Mouse (Mus musculus) hindbrain, postnatal 0 days (tissue): Measurements from ENCODE around the gene 4921504E06Rik. TPM values are rescaled to one million over a fixed set of nuclear protein-coding genes. Genes with fewer than 3 reads are reported as not detected.

Source experiments
- ATAC-seq: fragments of 200-750 bp; cut with Nextera tagmentation; 2 replicates; pipeline ENCODE4 v1.8.0; 2017; ENCODE audit warnings: mild to moderate bottlenecking, moderate TSS enrichment, moderate library complexity
- DNase-seq: peaks from one replicate; pipeline ENCODE4 v3.0.0-alpha.2; 2015; ENCODE audit warnings: low spot score
- H3K27ac ChIP-seq: fragments of 300-500 bp; sonication (generic); 2 replicates; pipeline ENCODE4 v1.5.1; 2014; ENCODE audit warnings: mild to moderate bottlenecking
- H3K27me3 ChIP-seq: fragments of 300-500 bp; sonication (generic); 2 replicates; pipeline ENCODE4 v1.6.1; 2014; ENCODE audit warnings: low read length, mixed read lengths; ENCODE audit not compliant: insufficient read depth
- H3K36me3 ChIP-seq: fragments of 300-500 bp; sonication (generic); 2 replicates; pipeline ENCODE4 v1.6.1; 2014; ENCODE audit warnings: low read length, mixed read lengths; ENCODE audit not compliant: insufficient read depth
- H3K4me1 ChIP-seq: fragments of 300-500 bp; sonication (generic); 2 replicates; pipeline ENCODE4 v1.6.1; 2014; ENCODE audit warnings: antibody characterized with exemption, low read length, mixed read lengths; ENCODE audit not compliant: insufficient read depth
- H3K4me2 ChIP-seq: fragments of 300-500 bp; sonication (generic); 2 replicates; pipeline ENCODE4 v1.6.1; 2014; ENCODE audit warnings: low read depth, mild to moderate bottlenecking, low read length, moderate library complexity, mixed read lengths
- H3K4me3 ChIP-seq: fragments of 300-500 bp; sonication (generic); 2 replicates; pipeline ENCODE4 v1.5.1; 2014; ENCODE audit warnings: low read length
- H3K9ac ChIP-seq: fragments of 300-500 bp; sonication (generic); replicated peaks from 2 replicates; pipeline ENCODE4 v1.6.1; 2014; ENCODE audit warnings: mild to moderate bottlenecking, low read length, moderate library complexity, mixed read lengths
- H3K9me3 ChIP-seq: fragments of 300-500 bp; sonication (generic); 2 replicates; pipeline ENCODE4 v1.6.1; 2016; ENCODE audit warnings: low read length, mixed read lengths
- CTCF ChIP-seq: IDR thresholded peaks from 2 replicates; pipeline ENCODE4 v1.5.1; 2016; ENCODE audit warnings: antibody characterized with exemption, control low read depth, low read depth
- WGBS: fragments of 180-500 bp; shearing (Covaris S2); extraction: QIAGEN DNeasy Blood & Tissue Kit; methylation state at CpG from one replicate; pipeline ENCODE4 v1.1.7; 2014; 5-methylcytosine and 5-hydroxymethylcytosine counted together
- polyA plus RNA-seq: library from polyadenylated mRNA; unstranded; fragments of >200 nt; fragmentation: Nextera tagmentation; extraction: Ambion mirVana; gene quantifications from 2 replicates; pipeline ENCODE4 v1.2.1, GENCODE M21; 2015
- total RNA-seq: library from RNA; depleted of rRNA; stranded (reverse); fragments of >200 nt; gene quantifications from 2 replicates; pipeline ENCODE4 v1.2.3, GENCODE M21; 2014

4921504E06Rik gene
- total and polyA plus RNA-seq, 2 experiments from 2014 or later, result 0.30 TPM; not detected in 1

GRCm38 (mm10) chr2:19579846-19580245, 26.1 kb upstream of the 4921504E06Rik start:
- ATAC-seq, result 0 out of 2 replicates have a peak, but pooled peaks have one; percentile 58
- Histone ChIP-seq H3K4me3 (no peak overlapping the region), H3K9ac (no peak overlapping the region), H3K4me2 (no peak overlapping the region), H3K27me3 (no peaks in the 10 kb centered on the region), H3K36me3 (no peaks in the 10 kb centered on the region), H3K9me3 (no peaks in the 10 kb centered on the region), H3K4me1 (no peaks in the 10 kb centered on the region), H3K27ac (0 out of 2 replicates have a peak overlapping the region, but pooled peaks have one; percentile 1)
- 70% methylated on average over 3 of the region's 3 CpGs for WGBS
- no peak for TF ChIP-seq CTCF
- DNase-seq, result peak; percentile 6

- Histone ChIP-seq H3K4me1 (no peaks in the 10 kb centered on the region), H3K4me3 (no peak overlapping the region), H3K36me3 (no peaks in the 10 kb centered on the region), H3K9me3 (no peaks in the 10 kb centered on the region), H3K27me3 (no peaks in the 10 kb centered on the region), H3K4me2 (no peak overlapping the region), H3K9ac (no peak overlapping the region), H3K27ac (0 out of 2 replicates have a peak overlapping the region, but pooled peaks have one; percentile 1)
- 30% methylated on average over 6 of the region's 6 CpGs for WGBS
- ATAC-seq, result peak; percentile 69; the same call in 1 of the 2 replicates
- TF ChIP-seq CTCF, result no peak
- peak; percentile 37 for DNase-seq
Measured at GRCm38 (mm10) chr2:19579180-19579579, 25.5 kb upstream of the 4921504E06Rik start.

GRCm38 (mm10) chr2:19562114-19562829, 8.6 kb upstream of the 4921504E06Rik start:
- 20% methylated on average over 5 of the region's 5 CpGs for WGBS

GRCm38 (mm10) chr2:19560654-19561053, 6.9 kb upstream of the 4921504E06Rik start:
- H3K36me3 ChIP-seq, result no peaks in the 10 kb centered on the region
- H3K4me1 ChIP-seq, result no peaks in the 10 kb centered on the region
- DNase-seq (no peak), ATAC-seq (no peak)
- H3K4me3 ChIP-seq, result no peak overlapping the region
- no peaks in the 10 kb centered on the region for H3K27me3 ChIP-seq
- H3K9me3 ChIP-seq, result no peaks in the 10 kb centered on the region
- WGBS, result 78% methylated on average over 2 of the region's 2 CpGs
- no peak overlapping the region for H3K4me2 ChIP-seq
- H3K9ac ChIP-seq, result no peak overlapping the region
- TF ChIP-seq CTCF, result no peak
- H3K27ac ChIP-seq, result no peak overlapping the region

More at GRCm38 (mm10) chr2:19562114-19562829, 8.6 kb upstream of the 4921504E06Rik start:
- Histone ChIP-seq H3K4me2 (no peak overlapping the region), H3K9me3 (no peaks in the 10 kb centered on the region), H3K9ac (no peak overlapping the region), H3K27me3 (no peaks in the 10 kb centered on the region), H3K36me3 (no peaks in the 10 kb centered on the region), H3K27ac (no peak overlapping the region), H3K4me1 (no peaks in the 10 kb centered on the region), H3K4me3 (no peak overlapping the region)
- DNase-seq (peak; percentile 20), ATAC-seq (peak; percentile 79)
- TF ChIP-seq CTCF, result peak; percentile 30; the same call in 1 of the 2 replicates

- 51% methylated on average over 4 of the region's 4 CpGs for WGBS
- DNase-seq, result no peak
Measured at GRCm38 (mm10) chr2:19560071-19560470, 6.4 kb upstream of the 4921504E06Rik start.

GRCm38 (mm10) chr2:19551396-19551795, 2.3 kb downstream of the 4921504E06Rik start:
- Histone ChIP-seq H3K4me3 (no peak overlapping the region), H3K27ac (no peak overlapping the region), H3K4me2 (no peak overlapping the region), H3K27me3 (no peaks in the 10 kb centered on the region), H3K4me1 (peaks cover 11% of the 10 kb centered on the region; the same call in 1 of the 2 replicates), H3K36me3 (no peaks in the 10 kb centered on the region), H3K9me3 (no peaks in the 10 kb centered on the region), H3K9ac (no peak overlapping the region)
- TF ChIP-seq CTCF, result no peak
- DNase-seq (no peak), ATAC-seq (no peak)
- WGBS, result 93% methylated on average over 2 of the region's 2 CpGs

More at GRCm38 (mm10) chr2:19560071-19560470, 6.4 kb upstream of the 4921504E06Rik start:
- Histone ChIP-seq H3K4me2 (no peak overlapping the region), H3K27me3 (no peaks in the 10 kb centered on the region), H3K36me3 (no peaks in the 10 kb centered on the region), H3K9me3 (no peaks in the 10 kb centered on the region), H3K27ac (no peak overlapping the region), H3K4me1 (no peaks in the 10 kb centered on the region), H3K4me3 (no peak overlapping the region), H3K9ac (no peak overlapping the region)
- TF ChIP-seq CTCF, result no peak
- ATAC-seq, result no peak

- Histone ChIP-seq H3K36me3 (no peaks in the 10 kb centered on the region), H3K9me3 (no peaks in the 10 kb centered on the region), H3K4me3 (no peak overlapping the region), H3K4me2 (no peak overlapping the region), H3K27ac (no peak overlapping the region), H3K4me1 (no peaks in the 10 kb centered on the region), H3K27me3 (0 out of 2 replicates have a peak, but pooled peaks cover 2% of the 10 kb centered on the region), H3K9ac (no peak overlapping the region)
- no peak for DNase-seq
- no peak for ATAC-seq
- WGBS, result 77% methylated on average over 1 of the region's 1 CpGs
- TF ChIP-seq CTCF, result no peak
Measured at GRCm38 (mm10) chr2:19540906-19541305, 12.8 kb downstream of the 4921504E06Rik start.
